Mouse (Mus musculus) gastrocnemius, postnatal 14 days (tissue): ENCODE results near the gene Tm9sf1. TPM values are rescaled to one million over a fixed set of nuclear protein-coding genes. Genes with fewer than 3 reads are reported as not detected.

Experiments used
- DNase-seq: peaks from one replicate; pipeline ENCODE4 v3.0.0; 2021; ENCODE audit warnings: mixed read lengths
- intact Hi-C: fragments of 180-260 bp; cut with DNase I; formaldehyde crosslinking; loops from one replicate; pipeline ENCODE4 v1.15.1; 2025; ENCODE audit warnings: low total_unique reads
- long read RNA-seq, 2 experiments: library from polyadenylated mRNA; stranded (forward); transcript quantifications; one replicate each; pipeline ENCODE4 v2.0.0; 2021
- total RNA-seq, 2 experiments: library from RNA; stranded (reverse); gene quantifications; 2 replicates each; pipeline ENCODE4 v1.2.3; 2021

Gene Tm9sf1
- total RNA-seq = 10 to 100 TPM; 21.5 TPM
- long read RNA-seq, experiment 1, transcript Tm9sf1-202 (6 exons, 2,164 nt) = minor isoform, 5 of 45 reads
- long read RNA-seq, experiment 1, transcript Tm9sf1-201 (5 exons, 2,382 nt) = major isoform, 17 of 45 reads
- long read RNA-seq, experiment 1, transcript Tm9sf1-205 (6 exons, 2,517 nt) = minor isoform, 5 of 45 reads
- long read RNA-seq, experiment 1, partial matches to known transcripts = 3 of 45 reads
- long read RNA-seq, experiment 1, other reads (novel, unspliced or antisense) = 14 of 45 reads
- long read RNA-seq, experiment 2, transcript Tm9sf1-201 (5 exons, 2,382 nt) = major isoform, 24 of 41 reads
- long read RNA-seq, experiment 2, partial matches to known transcripts = 0 of 41 reads
- long read RNA-seq, experiment 2, other reads (novel, unspliced or antisense) = 8 of 41 reads

- intact Hi-C loops = no loop called here
- peak; percentile 85 for DNase-seq
Measured at GRCm38 (mm10) chr14:55643060-55643907, at the start of gene Tm9sf1. Tm9sf1 (minus strand) TSS chr14:55643806.

- intact Hi-C loops = no loop called here
- DNase-seq = no peak
Measured at GRCm38 (mm10) chr14:55689433-55689832, 45.8 kb upstream of the Tm9sf1 start.

GRCm38 (mm10) chr14:55682118-55682493 is 38.5 kb upstream of the Tm9sf1 start:
- intact Hi-C loops = loop anchor here (5.0 kb wide), 1 partner anchor 60 kb away; no protein-coding TSS in a partner anchor
- DNase-seq = no peak

- intact Hi-C loops = loop anchor here (5.0 kb wide), 1 partner anchor 61 kb away; no protein-coding TSS in a partner anchor
- DNase-seq = peak; percentile 89
Measured at GRCm38 (mm10) chr14:55681160-55682117, 37.8 kb upstream of the Tm9sf1 start, which contains the start of gene Tinf2. Tinf2 (minus strand) TSS chr14:55681820.

GRCm38 (mm10) chr14:55677615-55678014 is 34.0 kb upstream of the Tm9sf1 start:
- no peak for DNase-seq
- intact Hi-C loops = no loop called here

GRCm38 (mm10) chr14:55672741-55673060 is 29.1 kb upstream of the Tm9sf1 start:
- DNase-seq = no peak
- intact Hi-C loops = no loop called here

- DNase-seq = peak; percentile 87
- intact Hi-C loops = no loop called here
Measured at GRCm38 (mm10) chr14:55671833-55672740, 28.5 kb upstream of the Tm9sf1 start, which contains the start of the genes Gmpr2 and Nedd8. Gmpr2 (plus strand) TSS chr14:55671941. Nedd8 (minus strand) TSS chr14:55672124.

- intact Hi-C loops = no loop called here
- no peak for DNase-seq
Measured at GRCm38 (mm10) chr14:55671486-55671832, 27.9 kb upstream of the Tm9sf1 start.

GRCm38 (mm10) chr14:55660636-55661035 is 17.0 kb upstream of the Tm9sf1 start:
- intact Hi-C loops = no loop called here
- DNase-seq = no peak

- DNase-seq = peak; percentile 81
- intact Hi-C loops = no loop called here
Measured at GRCm38 (mm10) chr14:55659960-55660573, 16.5 kb upstream of the Tm9sf1 start, which contains the start of gene Mdp1. Mdp1 (minus strand) TSS chr14:55660508.

GRCm38 (mm10) chr14:55658011-55658410 is 14.4 kb upstream of the Tm9sf1 start:
- intact Hi-C loops = no loop called here

GRCm38 (mm10) chr14:55656935-55657334 is 13.3 kb upstream of the Tm9sf1 start:
- no peak for DNase-seq
- intact Hi-C loops = no loop called here

More at GRCm38 (mm10) chr14:55658011-55658410, 14.4 kb upstream of the Tm9sf1 start:
- DNase-seq = no peak

GRCm38 (mm10) chr14:55651528-55651927 is 7.9 kb upstream of the Tm9sf1 start:
- intact Hi-C loops = no loop called here
- DNase-seq = no peak

GRCm38 (mm10) chr14:55649884-55650283 is 6.3 kb upstream of the Tm9sf1 start, which contains the start of gene Tssk4:
Tssk4 (plus strand) TSS chr14:55650184.
- no peak for DNase-seq
- intact Hi-C loops = no loop called here

- DNase-seq = no peak
Measured at GRCm38 (mm10) chr14:55644261-55644888, 769 bp upstream of the Tm9sf1 start.

GRCm38 (mm10) chr14:55642679-55643059 is 937 bp downstream of the Tm9sf1 start:
- intact Hi-C loops = no loop called here

More at GRCm38 (mm10) chr14:55644261-55644888, 769 bp upstream of the Tm9sf1 start:
- intact Hi-C loops = no loop called here

GRCm38 (mm10) chr14:55641291-55641690 is 2.3 kb downstream of the Tm9sf1 start:
- DNase-seq = no peak
- intact Hi-C loops = no loop called here

More at GRCm38 (mm10) chr14:55642679-55643059, 937 bp downstream of the Tm9sf1 start:
- DNase-seq = no peak
